Mouse (Mus musculus) cortical plate, adult 2 months (tissue): ENCODE data around the gene Kctd21.

Experiments
- CTCF ChIP-seq: fragments of 200-500 bp; IDR thresholded peaks from 2 replicates; pipeline ENCODE4 v1.5.1; 2011; ENCODE audit warnings: mild to moderate bottlenecking, control low read depth, low read length; ENCODE audit not compliant: insufficient read depth; ENCODE audit errors: extremely low read depth
- POLR2A ChIP-seq: fragments of 200-500 bp; IDR thresholded peaks from 2 replicates; pipeline ENCODE4 v1.6.1; 2011; ENCODE audit warnings: mild to moderate bottlenecking, low read length, control low read depth; ENCODE audit not compliant: insufficient read depth; ENCODE audit errors: extremely low read depth

DNA sequence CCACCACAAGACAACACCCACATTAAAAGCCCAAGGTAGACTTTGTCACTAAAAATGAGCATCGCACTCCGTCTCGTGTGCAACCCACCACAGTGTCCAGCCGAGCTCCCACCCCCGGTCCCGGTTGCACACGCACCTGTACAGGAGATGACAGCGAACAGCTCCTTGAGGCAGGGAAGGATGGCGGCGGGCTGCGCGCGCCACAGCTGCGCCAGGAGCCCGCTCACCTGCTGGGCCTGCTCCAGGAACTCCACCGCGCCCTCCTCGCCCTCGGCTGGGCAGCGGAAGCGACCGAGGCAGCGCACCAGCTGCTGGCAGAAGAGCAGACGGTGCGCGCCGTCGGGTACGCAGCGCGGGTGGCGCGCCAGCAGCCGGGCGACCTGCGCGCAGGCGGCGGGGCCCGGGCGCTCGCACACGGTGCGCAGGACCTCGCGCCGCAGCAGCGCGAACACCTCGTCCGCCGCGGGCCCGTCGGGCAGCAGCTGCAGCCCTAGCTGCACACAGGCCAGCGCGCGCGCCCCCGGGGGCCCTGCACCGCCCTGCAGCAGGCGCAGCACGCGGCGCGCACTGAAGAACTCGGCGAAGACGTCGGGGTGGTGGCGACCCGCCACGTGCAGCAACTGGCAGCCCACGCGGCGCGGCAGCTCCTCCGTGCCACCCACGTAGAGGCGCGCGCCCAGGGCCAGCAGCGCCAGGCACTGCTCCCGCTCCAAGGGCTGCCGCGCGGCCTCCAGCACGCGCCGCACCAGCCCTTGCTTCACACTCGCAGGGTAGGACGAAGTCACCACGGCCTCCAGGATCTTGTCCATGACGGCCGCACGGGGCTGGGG lies 6.8 kb upstream of the Kctd21 start:
- TF ChIP-seq POLR2A (no peak), CTCF (no peak)
